Mouse (Mus musculus) c-Kit-positive CD71-negative TER-119-negative erythroid progenitor cells, embryonic 14.5 days (primary cell): Measurements from ENCODE around the gene Cacna1a.

Source experiments
- DNase-seq: peaks from one replicate; pipeline ENCODE4 v3.0.0-alpha.2; 2013; ENCODE audit warnings: low read depth

Cacna1a gene

DNA sequence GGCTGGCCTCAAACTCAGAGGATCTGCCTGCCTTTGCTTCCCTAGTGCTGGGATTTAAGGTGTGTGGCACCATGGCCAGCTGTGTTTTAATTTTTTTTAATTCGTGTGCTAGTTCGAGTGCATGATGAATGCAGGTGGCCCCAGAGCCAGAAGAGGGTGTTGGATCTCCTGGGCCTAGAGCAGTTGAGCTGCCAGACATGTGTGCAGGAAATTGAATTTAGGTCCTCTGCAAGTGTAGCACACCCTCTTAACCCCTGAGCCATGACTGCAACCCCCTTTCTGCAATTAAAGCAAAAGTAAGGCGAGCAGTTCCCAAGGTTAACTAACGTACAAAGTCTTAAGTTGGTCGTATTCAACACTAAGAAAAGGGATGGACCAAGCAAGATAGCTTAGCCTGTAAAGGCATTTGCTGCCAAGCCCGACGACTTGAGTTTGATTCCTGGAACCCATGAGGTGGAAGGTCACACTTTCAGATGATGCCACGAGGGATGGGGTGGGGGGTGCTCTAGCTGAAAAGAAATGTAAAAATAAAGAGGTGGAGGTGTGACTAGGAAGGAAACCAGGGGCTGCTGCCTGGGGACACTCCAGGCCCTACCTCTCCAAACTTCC is 249.8 kb downstream of the Cacna1a start:
- DNase-seq, result no peak

DNA sequence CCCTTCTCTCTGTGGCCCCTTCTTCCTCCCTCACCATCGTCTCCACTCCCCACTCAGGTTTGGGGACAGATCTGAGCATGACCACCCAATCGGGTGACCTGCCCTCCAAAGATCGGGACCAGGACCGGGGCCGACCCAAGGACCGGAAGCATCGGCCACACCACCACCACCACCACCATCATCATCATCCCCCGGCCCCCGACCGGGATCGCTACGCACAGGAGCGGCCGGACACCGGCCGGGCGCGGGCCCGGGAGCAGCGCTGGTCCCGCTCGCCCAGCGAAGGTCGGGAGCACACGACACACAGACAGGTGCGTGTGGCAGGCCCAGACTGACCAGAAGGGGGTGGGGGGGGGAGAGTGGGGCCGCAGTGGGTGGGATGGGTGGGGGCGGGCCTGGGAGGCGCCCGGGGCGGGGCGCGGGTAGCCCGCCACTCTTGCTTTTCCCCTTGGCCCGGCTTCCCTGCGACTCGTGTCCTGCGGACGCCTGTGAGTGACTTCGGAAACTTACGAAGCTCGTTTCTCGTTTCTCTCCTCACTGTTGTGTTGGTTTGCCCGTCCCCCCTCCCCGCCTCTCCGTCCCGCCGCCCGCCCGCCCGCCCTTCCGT is 250.4 kb downstream of the Cacna1a start:
- no peak for DNase-seq

DNA sequence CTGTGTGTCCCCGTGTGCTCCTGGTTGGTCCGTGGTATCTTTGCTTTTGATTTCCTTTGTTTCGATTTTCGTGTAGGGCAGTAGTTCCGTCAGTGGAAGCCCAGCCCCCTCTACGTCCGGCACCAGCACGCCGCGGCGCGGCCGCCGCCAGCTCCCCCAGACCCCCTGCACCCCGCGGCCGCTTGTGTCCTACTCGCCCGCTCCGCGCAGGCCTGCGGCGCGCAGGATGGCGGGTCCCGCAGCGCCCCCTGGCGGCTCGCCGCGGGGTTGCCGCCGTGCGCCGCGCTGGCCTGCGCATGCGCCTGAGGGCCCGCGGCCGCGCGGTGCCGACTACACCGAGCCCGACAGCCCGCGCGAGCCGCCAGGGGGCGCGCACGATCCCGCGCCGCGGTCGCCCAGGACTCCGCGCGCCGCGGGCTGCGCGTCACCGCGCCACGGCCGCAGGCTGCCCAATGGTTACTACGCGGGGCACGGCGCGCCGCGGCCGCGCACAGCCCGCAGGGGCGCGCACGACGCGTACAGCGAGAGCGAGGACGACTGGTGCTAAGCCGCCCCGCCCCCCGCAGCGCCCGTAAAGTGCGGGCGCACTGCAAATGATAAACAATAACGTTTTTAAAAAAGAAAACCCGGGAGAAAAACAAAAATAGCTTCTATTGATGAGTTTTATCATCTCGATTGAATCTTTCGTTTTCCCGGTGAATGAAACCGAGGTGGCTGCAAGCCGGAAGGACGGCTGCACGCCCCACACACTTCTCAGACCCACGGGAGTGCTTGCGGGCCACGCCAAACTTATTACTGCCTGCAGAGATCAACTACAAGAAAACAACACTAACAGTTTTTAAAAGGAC is 251.1 kb downstream of the Cacna1a start:
- DNase-seq, result no peak

DNA sequence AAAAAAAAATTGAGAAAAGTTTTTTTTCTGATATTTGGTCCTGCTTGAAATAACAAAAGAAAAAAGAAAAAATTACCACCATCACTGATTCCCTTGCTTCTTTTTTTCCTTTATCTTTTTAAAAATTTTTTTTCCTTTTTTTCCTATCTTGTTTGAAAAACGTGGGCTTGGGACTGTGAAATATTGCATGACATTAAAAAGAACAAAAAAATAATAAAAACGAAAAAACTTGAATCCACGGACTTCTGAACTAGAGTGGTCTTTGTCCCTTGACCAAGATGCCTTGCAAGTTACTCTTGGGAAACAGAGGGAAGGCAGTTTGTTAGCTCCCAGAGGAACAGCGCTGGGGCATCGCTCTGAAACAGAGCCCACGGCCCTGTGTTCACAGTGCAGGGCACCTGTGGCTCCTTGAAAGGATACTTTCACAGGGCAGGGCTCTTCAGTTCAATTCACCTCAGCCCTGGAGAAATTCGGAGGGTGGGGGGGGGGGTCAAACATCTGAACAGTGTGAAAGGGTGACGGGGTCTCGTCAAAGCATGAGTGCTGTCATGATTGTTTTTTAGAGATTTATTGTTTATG is 251.9 kb downstream of the Cacna1a start:
- no peak for DNase-seq

DNA sequence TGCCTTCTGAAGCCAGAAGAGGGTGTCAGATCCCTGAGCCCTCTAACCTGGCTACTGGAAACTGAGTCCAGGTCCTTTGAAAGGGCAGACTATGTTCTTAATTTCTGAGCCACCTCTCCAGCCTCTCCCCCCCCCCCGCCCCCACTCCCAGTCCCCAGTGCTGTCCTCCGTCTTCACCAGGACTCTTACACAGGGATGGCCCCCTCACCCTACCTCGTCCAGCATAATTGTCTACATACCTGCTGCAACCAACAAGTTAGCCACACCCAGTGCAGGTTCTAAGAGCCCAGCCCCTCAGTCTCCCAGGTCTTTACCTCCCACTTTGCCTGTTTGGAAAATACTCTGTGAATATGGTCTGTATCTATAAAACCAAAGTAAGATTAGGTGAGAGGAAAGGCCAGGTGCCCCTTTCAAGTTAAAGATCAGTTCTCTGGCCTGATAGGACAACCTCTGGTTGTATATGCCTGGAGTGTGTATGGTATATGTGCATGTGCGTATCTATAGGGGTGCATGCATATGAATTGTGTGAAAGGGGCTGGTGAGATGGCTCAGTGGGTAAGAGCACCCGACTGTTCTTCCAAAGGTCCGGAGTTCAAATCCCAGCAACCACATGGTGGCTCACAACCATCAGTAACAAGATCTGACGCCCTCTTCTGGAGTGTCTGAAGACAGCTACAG is 252.5 kb downstream of the Cacna1a start:
- DNase-seq, result no peak

DNA sequence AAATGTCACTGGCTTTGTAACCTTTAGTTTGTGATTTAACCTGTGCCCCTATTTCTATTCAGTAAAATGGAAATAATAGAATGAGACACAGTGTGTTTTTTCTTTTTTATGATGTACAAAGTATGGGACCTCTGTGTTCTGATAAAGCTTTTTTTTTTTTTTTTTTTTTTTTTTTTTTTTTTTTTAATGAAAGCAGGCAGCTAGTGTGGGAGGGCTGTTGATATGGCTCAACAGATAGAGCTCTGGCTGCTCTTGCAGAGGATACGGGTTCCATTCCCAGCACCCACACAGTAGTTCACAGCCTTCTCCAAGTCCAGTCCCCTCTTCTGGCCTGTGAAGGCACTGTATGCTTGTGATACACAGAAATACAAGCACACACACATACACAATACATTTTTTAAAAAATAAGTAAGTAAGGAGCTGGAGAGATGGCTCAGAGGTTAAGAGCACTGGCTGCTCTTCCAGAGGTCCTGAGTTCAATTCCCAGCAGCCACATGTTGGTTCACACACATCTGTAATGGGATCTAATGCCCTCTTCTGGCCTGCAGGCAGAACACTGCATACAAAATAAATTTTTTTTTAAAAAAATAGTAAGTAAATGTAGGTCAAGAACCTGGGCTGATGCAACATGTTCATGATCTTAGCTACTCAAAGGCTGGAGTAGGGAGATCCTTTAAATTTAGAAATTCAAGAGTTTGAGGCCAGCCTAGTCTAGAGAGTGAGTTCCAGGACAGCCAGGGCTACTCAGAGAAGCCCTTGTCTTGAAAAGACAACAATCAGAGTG is 253.5 kb downstream of the Cacna1a start:
- DNase-seq, result no peak

DNA sequence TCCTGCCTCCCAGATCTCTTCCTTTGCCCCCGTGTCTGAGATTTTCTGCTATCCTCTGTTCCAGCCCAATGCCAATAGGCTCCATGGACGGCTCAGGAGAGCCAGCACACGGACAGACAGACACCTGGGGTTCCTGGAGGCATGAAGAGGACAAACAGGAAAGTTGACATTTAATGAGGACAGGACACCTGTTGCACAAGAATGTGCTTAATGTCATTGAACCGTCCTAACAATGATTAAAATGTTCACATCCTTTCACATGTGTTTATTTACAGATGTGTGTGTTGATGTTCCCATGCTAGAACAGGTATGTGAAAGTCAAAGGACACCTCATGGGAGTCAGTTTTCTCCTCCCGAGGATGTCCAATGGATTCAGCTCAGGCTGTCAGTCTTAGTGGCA is 254.8 kb downstream of the Cacna1a start:
- no peak for DNase-seq

DNA sequence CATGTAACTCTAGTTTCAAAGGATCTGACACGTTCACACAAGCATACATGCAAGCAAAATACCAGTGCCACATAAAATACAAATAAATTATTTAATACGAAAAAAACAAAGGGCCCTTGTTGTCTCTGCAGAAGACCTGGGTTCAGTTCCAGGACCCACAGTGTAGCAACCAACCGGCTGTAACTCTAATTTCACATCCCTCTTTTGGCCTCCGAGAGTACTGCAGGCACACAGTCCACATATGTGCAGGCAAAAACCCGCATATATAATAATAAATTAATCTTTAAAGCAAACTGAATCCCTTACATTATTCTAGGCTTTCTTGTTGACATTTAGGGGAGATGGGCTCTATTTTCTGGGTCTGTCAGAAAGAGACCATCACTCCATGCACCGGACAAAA is 258.6 kb downstream of the Cacna1a start:
- DNase-seq, result no peak

DNA sequence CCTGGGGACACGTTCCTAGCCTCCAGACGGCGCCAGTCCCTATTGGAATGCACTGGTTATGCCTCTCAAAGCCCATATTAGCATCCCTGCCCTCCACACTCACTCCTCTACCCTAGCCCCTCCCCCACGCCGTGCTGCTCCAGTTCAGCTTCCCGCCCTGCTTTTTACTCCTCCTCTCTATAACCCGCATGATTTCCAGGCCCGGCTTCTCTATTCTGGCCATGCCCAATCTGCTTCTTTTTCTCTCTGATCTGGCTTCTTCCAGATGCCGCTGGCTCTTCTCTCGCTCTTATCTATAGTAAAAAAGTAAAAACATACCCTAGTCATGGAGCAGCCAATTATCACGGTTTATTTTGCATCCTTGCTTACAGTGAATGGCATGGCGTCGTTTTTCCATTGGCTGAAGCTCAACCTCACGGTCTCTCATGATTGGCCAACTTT is 259.2 kb downstream of the Cacna1a start:
- DNase-seq, result no peak

DNA sequence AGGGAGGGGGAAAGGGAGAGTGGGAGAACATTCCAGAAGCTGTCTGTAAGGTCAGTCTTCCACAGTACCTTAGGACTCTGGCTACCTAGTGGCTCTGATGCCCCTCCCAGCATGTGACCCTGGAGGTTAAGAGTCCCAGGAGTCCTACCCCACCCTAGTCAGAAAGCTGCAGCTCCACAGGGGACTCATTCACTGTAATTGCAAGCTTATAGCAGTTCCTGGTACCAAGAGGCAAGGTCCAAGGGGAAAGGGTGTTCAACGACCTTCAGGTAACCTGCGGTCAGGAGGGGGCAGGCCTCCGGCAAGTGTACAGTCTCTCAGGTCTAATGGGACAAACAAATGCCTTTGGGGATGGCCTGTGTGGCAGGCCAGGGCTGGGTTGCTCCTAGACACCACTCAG is 262.0 kb downstream of the Cacna1a start:
- DNase-seq, result no peak

DNA sequence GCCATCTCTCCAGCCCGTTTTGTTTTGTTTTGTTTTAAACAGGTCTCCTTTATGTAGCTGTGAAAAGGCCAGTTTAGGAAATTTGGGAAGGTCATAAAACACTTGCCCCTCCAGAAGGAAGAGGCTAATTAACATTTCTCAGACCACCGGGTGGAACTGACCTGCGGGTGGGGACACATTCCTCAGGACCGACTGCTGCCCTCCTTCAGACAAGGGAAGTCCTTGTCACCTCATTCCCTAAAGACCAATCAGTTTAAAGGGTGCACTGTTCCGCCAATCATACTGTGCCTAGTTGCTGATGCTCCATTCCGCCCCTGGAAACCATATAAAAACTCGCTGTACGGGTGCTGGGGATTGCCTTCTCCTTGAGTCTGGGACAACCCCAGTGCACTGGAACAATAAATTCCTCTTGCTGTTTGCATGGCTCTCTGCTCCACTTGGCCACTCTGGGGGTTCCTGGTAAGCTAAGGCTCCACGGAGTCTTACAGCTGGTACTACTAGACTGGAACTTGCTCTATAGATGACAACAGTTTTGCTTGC is 264.9 kb downstream of the Cacna1a start:
- no peak for DNase-seq

DNA sequence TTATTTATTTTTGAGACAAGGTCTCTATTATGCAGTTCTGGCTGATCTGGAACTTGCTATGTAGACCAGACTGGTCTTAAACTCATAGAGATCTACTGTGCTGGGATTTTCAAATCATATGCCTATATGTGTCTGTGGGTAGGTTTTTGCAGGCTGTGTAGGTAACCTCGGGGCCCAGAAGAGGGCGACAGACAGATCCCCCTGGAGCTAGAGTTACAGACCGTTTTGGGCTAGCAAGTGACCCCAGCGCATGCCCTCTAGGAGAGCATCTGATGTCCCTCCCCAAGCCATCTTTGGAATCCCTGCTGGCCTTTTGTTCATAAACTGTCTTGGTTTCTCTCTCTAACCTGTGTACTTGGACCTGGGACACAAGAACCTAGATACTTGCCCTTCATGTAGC is 266.4 kb downstream of the Cacna1a start:
- no peak for DNase-seq

DNA sequence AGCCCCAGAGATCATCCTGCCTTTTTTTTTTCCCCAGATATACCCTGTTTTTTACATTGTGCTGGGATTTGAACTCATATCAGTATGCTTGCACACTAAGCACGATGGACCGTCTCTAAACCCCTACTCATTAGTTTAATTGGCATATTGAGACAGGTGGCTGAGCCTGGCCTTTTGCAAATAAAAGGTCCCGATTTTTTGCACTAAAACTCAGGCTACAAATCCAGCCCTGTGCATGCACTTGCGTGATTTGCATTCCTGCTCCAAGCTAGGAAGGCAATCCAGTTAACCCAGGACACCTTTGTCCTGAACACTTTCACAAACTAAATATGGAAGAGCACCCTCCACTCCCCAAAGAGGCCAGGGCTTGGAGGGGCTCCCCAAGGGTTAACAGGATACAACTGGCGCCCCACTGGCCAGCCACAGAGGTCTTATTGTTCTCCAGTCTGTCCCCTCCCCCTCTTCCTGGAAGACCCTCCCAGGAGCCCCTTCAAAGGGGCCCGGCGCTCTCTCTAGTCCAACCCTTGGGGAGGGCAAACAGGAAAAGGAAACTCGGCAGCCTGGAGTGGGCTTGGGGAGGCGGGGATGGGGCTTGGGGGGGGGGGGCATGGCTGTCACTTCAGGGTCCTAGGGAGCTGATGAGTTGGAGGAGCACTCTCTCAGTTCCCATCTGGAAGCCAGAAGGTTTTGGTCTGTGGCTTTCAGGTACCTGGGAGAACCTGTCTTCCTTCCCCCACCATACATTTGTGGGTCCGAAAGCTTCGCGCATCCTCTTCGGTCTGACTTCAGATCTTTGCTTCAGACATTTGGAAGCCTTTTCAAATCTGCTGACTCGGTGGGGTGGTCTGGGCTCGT is 267.3 kb downstream of the Cacna1a start:
- no peak for DNase-seq

DNA sequence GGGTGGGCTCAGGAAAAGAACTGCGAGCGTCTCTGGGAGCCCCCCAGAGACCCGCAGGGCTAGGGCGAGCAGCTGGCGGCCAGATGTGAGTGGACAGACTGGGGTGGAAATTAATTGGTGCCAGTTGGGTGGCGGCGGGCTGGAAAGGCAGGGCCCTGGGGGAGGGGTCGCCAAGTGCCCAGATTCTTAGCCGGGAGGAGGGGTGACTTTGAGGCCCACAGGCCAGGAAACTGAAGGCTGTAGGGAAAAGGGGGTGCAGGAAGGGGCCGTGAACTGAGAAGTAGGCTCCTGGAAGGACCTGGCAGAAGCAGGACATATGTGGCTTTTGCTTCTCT is 267.9 kb downstream of the Cacna1a start:
- no peak for DNase-seq

DNA sequence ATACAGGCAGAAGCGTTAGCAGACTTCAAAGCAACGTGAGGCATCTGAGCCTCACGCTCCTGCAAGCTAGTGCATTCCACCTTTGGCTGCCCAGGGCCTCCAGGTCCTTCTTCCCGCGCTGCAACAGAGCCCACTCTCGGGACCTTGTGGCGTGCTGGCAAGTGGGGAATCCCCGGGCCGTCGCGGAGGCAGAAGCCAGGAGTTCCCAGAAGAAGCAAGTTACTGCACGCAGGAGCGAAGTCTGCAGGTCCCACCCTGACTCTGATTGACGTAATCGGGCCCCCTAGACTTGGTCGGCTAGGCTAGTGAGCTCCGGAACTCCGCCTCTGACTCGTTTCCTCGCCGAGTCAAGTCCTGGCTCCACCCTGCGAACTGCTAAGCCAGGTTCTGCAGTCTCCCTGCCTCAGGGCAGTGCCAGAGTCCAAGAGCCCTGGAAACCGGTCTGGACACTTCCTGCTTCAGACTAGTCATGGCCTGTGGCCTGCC is 268.4 kb downstream of the Cacna1a start:
- no peak for DNase-seq

DNA sequence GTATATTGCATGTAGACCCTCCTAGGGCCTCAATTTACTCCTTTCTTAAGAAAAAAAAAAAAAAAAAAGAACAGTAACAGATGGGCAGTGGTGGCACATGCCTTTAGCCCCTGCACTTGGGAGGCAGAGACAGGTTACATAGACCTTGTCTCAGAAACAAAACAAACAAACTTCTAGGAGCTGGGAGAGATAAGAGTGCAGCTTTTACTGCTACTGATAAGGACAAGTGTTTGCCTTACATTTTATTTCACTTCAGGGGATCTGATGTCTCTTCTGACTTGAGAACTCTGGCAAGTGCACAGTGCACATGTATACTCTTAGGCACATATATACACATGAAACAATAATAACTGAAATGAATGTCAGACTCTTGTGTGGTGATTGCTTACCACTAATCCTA is 269.0 kb downstream of the Cacna1a start:
- no peak for DNase-seq

DNA sequence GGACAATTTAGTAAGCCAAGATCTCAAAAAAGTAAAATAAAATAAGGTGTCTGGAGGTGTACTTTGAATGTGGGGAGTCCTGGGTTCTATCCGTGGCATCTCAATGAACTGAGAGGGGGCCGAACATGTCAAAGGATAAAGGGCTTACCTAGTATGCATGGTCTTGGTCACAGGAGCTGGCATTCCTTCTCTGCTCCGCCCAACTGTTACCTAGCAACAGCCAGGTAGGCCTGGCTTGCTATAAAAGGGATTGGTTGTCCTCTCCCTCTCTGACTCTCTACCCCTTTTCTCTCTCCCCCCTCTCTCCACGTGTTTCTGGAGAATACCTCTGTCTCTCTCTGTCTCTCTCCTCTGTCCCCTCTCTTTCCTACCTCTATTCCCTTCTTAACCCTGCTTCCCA is 269.4 kb downstream of the Cacna1a start:
- DNase-seq, result no peak

DNA sequence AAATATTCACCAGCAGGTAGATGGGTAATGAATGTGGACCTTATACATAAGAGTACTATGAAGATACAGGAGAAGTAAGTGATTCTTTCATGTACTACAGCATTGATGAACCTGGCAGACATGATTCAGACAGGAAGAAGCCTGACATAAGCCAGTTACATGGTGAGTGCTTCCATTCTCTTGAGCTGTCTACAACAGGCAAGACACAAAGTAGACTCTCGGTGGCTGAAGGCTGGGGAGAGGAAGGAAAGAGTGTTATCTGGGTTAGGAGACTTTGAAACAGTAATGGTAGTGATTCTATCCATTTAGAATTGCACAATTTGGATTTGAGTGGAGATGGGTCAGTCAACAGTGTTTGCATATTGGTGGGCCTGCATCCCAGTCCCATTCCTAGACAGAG is 270.7 kb downstream of the Cacna1a start:
- no peak for DNase-seq

DNA sequence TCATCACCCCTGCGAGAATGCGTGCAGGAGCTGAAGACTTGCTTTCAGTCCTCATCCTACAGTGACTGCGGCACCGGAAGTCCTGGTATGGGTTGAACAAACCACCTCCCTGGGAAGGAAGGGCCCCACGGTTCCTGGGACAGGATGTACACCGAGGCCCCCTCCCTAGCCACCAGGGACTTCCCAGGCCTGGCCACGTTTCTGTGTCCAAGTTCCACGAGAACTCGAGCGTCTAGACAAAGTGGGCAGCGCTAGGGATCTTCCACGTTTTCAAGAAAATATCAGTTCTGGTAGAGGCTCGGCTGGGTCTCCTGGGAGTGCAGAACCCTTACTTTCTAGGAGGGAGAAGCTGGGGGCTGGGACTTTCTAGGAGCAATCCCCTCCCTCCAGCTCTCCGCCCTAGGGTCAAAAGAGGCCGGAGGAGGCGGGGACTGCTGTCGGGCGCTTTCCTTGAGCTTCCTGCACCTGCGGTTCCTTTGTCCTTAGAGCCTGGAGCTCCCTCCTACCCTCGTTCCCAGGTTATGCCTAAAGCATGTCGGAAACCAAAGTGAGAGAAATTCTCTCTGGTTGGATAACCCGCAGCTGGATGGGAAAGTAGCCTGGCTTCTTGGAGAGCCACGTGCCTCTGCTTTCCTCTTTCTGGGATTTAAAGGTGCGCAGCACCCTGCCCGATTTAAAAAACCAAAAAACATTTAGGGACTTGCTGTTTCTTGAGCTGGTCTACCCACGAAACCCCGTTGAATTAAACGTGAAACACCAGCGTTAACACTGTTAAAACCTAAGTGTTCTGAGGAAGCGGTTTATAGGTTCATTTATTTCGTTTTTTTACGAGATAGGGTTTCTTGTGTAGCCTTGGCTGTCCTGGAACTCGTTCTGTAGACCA is 271.9 kb downstream of the Cacna1a start:
- no peak for DNase-seq
